Mouse (Mus musculus) E14TG2a.4 (cell line): ENCODE results near the gene Ccnl1.

Source experiments
- CTCF ChIP-seq: conservative IDR thresholded peaks from 2 replicates; pipeline ENCODE4 v1.5.1; 2014; ENCODE audit warnings: low read length
- POU5F1 ChIP-seq: IDR thresholded peaks from 2 replicates; pipeline ENCODE4 v1.6.1; 2014; ENCODE audit warnings: low read length, borderline replicate concordance

DNA sequence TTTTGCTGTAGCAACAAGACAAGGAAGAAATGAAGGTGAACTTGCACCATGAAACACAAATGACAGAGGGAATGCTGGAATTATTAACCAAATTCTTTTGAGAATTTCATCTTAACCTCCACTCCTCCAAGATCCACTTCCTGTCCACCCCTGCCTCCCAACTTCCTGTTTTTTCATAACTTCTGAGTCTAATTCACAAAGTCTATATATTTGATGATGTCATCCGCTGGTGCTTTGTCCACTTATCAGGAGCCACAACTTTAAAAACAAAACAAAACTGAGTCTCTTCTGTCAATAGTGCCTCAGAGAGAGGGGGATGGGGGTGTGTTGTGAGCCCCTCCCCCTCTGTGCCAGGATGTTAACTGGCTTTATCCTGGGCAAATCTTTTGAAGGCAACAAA is 17.0 kb downstream of the Ccnl1 start:
- no peak for TF ChIP-seq CTCF
- TF ChIP-seq POU5F1: no peak
